Mouse (Mus musculus) testis, postnatal 14 days (tissue): ENCODE results near the gene Tmem269.

Source experiments
- DNase-seq: peaks from one replicate; pipeline ENCODE4 v3.0.0; 2021; ENCODE audit warnings: low spot score

Tmem269 gene

GRCm38 (mm10) chr4:119218169-119218568 is at the start of gene Tmem269:
Tmem269 (minus strand) TSS chr4:119218217.
- DNase-seq = no peak

- no peak for DNase-seq
These were observed 48.6 kb upstream of the Tmem269 start for GRCm38 (mm10) chr4:119266606-119267005.

GRCm38 (mm10) chr4:119263459-119263858 is 45.4 kb upstream of the Tmem269 start:
- no peak for DNase-seq

- DNase-seq = no peak
These were observed 44.5 kb upstream of the Tmem269 start for GRCm38 (mm10) chr4:119262483-119262882.

GRCm38 (mm10) chr4:119261087-119261713 is 43.2 kb upstream of the Tmem269 start:
- DNase-seq = no peak

- no peak for DNase-seq
These were observed 41.6 kb upstream of the Tmem269 start for GRCm38 (mm10) chr4:119259344-119260254.

GRCm38 (mm10) chr4:119257083-119257482 is 39.1 kb upstream of the Tmem269 start:
- DNase-seq = no peak

- no peak for DNase-seq
These were observed 37.3 kb upstream of the Tmem269 start, which contains the start of gene Cldn19 for GRCm38 (mm10) chr4:119255351-119255750. Cldn19 (plus strand) TSS chr4:119255414.

- DNase-seq = no peak
These were observed 36.1 kb upstream of the Tmem269 start for GRCm38 (mm10) chr4:119254012-119254618.

GRCm38 (mm10) chr4:119252025-119252808 is 34.2 kb upstream of the Tmem269 start:
- no peak for DNase-seq

- no peak for DNase-seq
These were observed 30.5 kb upstream of the Tmem269 start for GRCm38 (mm10) chr4:119248407-119248965.

- DNase-seq = peak; percentile 42
These were observed 29.6 kb upstream of the Tmem269 start for GRCm38 (mm10) chr4:119247462-119248235.

- no peak for DNase-seq
These were observed 28.7 kb upstream of the Tmem269 start for GRCm38 (mm10) chr4:119246688-119247225.

- DNase-seq = no peak
These were observed 27.9 kb upstream of the Tmem269 start for GRCm38 (mm10) chr4:119245961-119246360.

GRCm38 (mm10) chr4:119245556-119245955 is 27.5 kb upstream of the Tmem269 start:
- peak; percentile 51 for DNase-seq

- DNase-seq = peak; percentile 39
These were observed 26.6 kb upstream of the Tmem269 start for GRCm38 (mm10) chr4:119244468-119245240.

- no peak for DNase-seq
These were observed 24.6 kb upstream of the Tmem269 start for GRCm38 (mm10) chr4:119242571-119242970.

- DNase-seq = no peak
These were observed 23.6 kb upstream of the Tmem269 start for GRCm38 (mm10) chr4:119241664-119242063.

- DNase-seq = peak; percentile 35
These were observed 21.2 kb upstream of the Tmem269 start for GRCm38 (mm10) chr4:119239181-119239682.
